Mouse (Mus musculus) erythroblast, embryonic 14.5 days (primary cell): Measurements from ENCODE around the gene Fam227b.

Source experiments
- GATA1 ChIP-seq: IDR thresholded peaks from 2 replicates; pipeline ENCODE4 v1.6.1; 2012; ENCODE audit warnings: low read length, inconsistent platforms, mixed read lengths
- TAL1 ChIP-seq: IDR thresholded peaks from 3 replicates; pipeline ENCODE4 v1.6.1; 2012; ENCODE audit warnings: low read length, inconsistent platforms, mixed read lengths

- TF ChIP-seq GATA1 (no peak), TAL1 (no peak)
Observed at GRCm38 (mm10) chr2:126035013-126035770, 116.6 kb downstream of the Fam227b start.
